Mouse (Mus musculus): ENCODE data around the gene Dlg1.

Dlg1 gene

DNA sequence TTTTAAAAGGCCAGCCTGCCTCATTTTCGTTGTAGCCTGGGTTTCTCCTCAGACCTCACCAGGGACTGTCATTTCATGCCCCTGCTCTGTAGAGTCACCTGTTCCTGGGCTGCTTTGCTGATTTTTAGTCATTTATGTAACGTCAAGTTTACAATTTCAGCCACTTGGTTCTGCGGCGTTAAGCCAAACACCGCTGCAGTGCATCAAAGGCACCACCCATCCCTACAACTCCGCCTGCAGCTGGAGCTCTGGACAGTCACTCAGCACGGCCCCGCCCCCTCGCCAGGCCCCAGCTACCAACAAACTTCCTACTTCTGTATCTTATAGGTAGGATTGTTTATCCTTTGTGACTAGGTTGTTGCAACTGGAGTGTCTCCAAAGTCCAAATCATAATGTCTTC is 243.7 kb downstream of the Dlg1 start:
- DNase-seq: no peak

DNA sequence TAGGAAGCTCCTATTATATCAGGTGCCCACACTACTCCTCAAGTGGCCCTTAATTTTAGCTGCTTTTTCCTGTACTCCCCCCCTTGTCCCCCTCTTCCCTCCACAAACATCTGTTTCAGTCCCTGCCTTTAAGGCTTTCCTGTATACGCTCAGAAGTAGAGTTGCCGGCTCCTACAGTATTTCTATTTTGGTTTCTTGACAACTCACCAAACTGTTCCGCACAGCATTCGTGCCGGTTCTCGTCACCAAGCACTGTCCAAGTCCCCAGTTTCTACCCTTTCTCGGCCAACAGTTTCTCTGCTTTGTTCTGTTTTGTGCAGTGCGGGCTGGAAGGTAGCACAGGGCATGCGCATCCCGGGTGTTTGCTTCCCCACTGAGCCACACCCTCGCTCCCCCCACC is 245.7 kb downstream of the Dlg1 start:
- no peak for DNase-seq

DNA sequence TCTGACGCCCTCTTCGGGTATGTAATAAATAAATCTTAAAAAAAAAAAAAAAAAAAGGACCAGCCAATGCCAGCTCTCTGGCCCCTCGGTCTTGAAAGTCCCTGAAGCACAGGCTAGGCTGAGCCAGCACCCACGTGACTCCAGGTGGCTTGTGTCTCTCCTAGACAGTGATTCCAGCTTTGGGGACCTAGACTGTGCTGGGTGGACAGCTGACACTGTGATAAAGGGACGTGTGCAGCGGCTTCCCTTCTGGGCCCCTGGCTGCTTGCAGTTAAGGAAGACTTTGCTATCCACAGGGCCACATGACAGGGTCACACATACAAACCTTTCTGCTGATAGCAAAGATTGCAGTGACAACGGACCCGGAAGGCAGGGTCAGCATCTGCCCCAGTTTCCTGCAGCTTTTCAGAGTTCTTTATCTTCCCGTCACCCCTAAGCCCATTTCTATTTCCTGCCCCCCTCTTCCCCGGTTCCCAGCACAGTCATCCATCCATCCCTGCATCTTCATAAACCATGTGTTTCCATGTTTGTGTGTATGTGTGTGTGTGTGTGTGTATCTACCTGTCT is 247.1 kb downstream of the Dlg1 start:
- no peak for DNase-seq

DNA sequence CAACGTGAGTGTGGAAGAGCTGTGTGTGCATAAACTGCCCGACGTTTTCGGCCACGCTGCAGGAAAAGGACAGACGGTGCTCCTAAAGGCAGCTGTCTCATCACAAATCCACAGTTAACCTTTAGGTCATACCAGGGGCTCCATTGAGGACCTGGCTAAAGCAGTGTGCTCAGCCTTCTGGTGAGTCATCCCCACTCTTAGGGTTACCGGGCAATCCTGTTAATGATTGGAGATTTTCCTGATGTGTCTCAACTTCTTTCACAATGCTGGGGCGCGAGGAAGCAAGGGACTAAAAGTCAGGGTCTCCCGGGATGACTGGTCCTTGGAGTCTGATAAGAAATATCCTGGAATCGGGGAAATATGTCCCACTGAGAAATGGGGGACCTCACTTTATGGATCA is 254.5 kb downstream of the Dlg1 start:
- no peak for DNase-seq

DNA sequence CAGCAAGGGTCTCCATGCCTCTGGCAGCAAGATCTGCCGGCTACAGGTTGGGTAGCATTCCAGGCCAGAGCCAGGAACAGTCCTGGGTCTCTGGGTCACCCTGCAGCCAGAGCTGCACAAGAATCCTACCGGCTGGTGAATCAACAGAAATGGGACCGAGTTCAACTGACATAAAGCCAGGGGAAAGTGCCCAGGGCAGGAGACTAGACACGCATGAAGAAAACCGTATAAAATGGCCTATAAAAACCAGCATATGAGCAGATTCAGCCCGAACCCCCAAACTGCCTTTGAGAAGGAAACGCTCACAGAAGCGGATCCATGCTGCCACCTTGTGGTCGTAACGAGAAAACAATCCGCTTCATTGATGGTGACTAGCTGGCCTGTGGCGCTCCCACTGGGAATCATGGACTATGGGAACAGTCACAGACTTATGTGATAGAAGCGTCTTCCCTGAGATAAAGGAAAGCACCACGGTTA is 255.0 kb downstream of the Dlg1 start:
- DNase-seq: peak; percentile 89 to 91

DNA sequence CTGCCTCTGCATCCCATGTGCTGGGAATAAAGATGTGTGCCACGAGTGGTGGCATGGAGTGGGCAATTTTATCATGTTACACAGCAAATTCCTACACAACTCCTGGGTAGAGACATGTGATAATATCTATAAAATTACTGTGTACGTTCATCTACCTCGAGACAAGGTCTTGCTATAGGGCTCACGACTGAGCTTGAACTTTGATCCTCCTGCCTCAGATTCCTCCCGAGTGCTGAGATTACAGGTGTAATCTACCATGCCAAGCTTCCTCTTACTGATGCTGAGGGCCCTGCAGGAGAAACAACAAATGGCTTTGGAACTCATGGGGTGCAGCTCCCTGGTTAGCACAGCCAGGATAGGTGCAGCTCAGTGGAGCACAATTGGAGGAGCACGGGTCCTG is 261.1 kb downstream of the Dlg1 start:
- DNase-seq: no peak
